Mouse (Mus musculus): ENCODE measurements around the gene Slc12a4. TPM values are rescaled to one million over a fixed set of nuclear protein-coding genes. Genes with fewer than 3 reads are reported as not detected.
A peak's percentile ranks its signal among the peaks of the same experiment; 100 is the strongest.

The Slc12a4 gene
- total RNA-seq, 2 experiments from 2014 or later: 2.0 to 7.7 TPM

- no peak for ATAC-seq (replicated peaks; ENCODE audit: poor library complexity)
Observed at GRCm38 (mm10) chr8:105935105-105935504, 30.8 kb downstream of the Slc12a4 start.

- ATAC-seq (replicated peaks; ENCODE audit: poor library complexity): no peak
Observed at GRCm38 (mm10) chr8:105933762-105934161, 32.1 kb downstream of the Slc12a4 start, which contains the start of gene Ctrl. TSS of gene Ctrl (minus strand) at chr8:105933862.

GRCm38 (mm10) chr8:105932525-105932924, 33.4 kb downstream of the Slc12a4 start:
- ATAC-seq (replicated peaks; ENCODE audit: poor library complexity): no peak

GRCm38 (mm10) chr8:105931271-105931670, 34.6 kb downstream of the Slc12a4 start:
- no peak for ATAC-seq (replicated peaks; ENCODE audit: poor library complexity)

- peak; percentile 97 for ATAC-seq (replicated peaks; ENCODE audit: poor library complexity)
Observed at GRCm38 (mm10) chr8:105930602-105931001, 35.3 kb downstream of the Slc12a4 start.

- no peak for ATAC-seq (replicated peaks; ENCODE audit: poor library complexity)
Observed at GRCm38 (mm10) chr8:105925123-105925522, 40.8 kb downstream of the Slc12a4 start.

- no peak for ATAC-seq (replicated peaks; ENCODE audit: poor library complexity)
Observed at GRCm38 (mm10) chr8:105919390-105919789, 46.5 kb downstream of the Slc12a4 start.

GRCm38 (mm10) chr8:105900941-105901616, 64.8 kb downstream of the Slc12a4 start:
- ATAC-seq (replicated peaks; ENCODE audit: poor library complexity): peak; percentile 68

GRCm38 (mm10) chr8:105900180-105900940, 65.5 kb downstream of the Slc12a4 start, which contains the start of gene Pskh1:
TSS of gene Pskh1 (plus strand) at chr8:105900441.
- ATAC-seq (replicated peaks; ENCODE audit: poor library complexity): peak; percentile 95

GRCm38 (mm10) chr8:105897801-105898480, 68.0 kb downstream of the Slc12a4 start:
- no peak for ATAC-seq (replicated peaks; ENCODE audit: poor library complexity)

Other genes starting within 250 kb of the Slc12a4 start
- gene Gfod2, start 207.4 kb downstream of the Slc12a4 start, total RNA-seq (2015): 0.74 and 1.0 TPM in 2 replicates
- gene Gfod2, start 207.4 kb downstream of the Slc12a4 start, total RNA-seq (2017): 1.4 and 4.2 TPM in 2 replicates
- gene Ranbp10, start 138.7 kb downstream of the Slc12a4 start, total RNA-seq (2015): 12.6 and 13.2 TPM in 2 replicates
- gene Ranbp10, start 138.7 kb downstream of the Slc12a4 start, total RNA-seq (2017): 7.7 and 9.2 TPM in 2 replicates
- gene Tsnaxip1, start 138.4 kb downstream of the Slc12a4 start, total RNA-seq (2015): not detected in 2 replicates
- not detected in 2 replicates for gene Tsnaxip1, start 138.4 kb downstream of the Slc12a4 start, total RNA-seq (2017)
- 18.3 and 21.2 TPM in 2 replicates for gene Cenpt, start 112.8 kb downstream of the Slc12a4 start, total RNA-seq (2015)
- 14.4 and 20.1 TPM in 2 replicates for gene Cenpt, start 112.8 kb downstream of the Slc12a4 start, total RNA-seq (2017)
- 30.9 and 32.4 TPM in 2 replicates for gene Thap11, start 111.0 kb downstream of the Slc12a4 start, total RNA-seq (2015)
- gene Thap11, start 111.0 kb downstream of the Slc12a4 start, total RNA-seq (2017): 25.1 and 28.5 TPM in 2 replicates
- 261 and 316 TPM in 2 replicates for gene Nutf2, start 105.5 kb downstream of the Slc12a4 start, total RNA-seq (2015)
- 26.3 and 49.1 TPM in 2 replicates for gene Nutf2, start 105.5 kb downstream of the Slc12a4 start, total RNA-seq (2017)
- gene Edc4, start 85.2 kb downstream of the Slc12a4 start, total RNA-seq (2015): 13.2 and 17.1 TPM in 2 replicates
- 27.6 and 33.2 TPM in 2 replicates for gene Edc4, start 85.2 kb downstream of the Slc12a4 start, total RNA-seq (2017)
- 0.57 TPM in 1 of 2 replicates, not detected in the other for gene Nrn1l, start 72.5 kb downstream of the Slc12a4 start, total RNA-seq (2015)
- not detected in 2 replicates for gene Nrn1l, start 72.5 kb downstream of the Slc12a4 start, total RNA-seq (2017)
- 13.4 and 14.8 TPM in 2 replicates for gene Pskh1, start 65.7 kb downstream of the Slc12a4 start, total RNA-seq (2015)
- gene Pskh1, start 65.7 kb downstream of the Slc12a4 start, total RNA-seq (2017): 19.9 and 20.2 TPM in 2 replicates
- 0.22 and 3.2 TPM in 2 replicates for gene Ctrl, start 32.2 kb downstream of the Slc12a4 start, total RNA-seq (2015)
- 2.2 TPM in 1 of 2 replicates, not detected in the other for gene Ctrl, start 32.2 kb downstream of the Slc12a4 start, total RNA-seq (2017)
- 127 and 155 TPM in 2 replicates for gene Psmb10, start 27.7 kb downstream of the Slc12a4 start, total RNA-seq (2015)
- 58.8 and 66.5 TPM in 2 replicates for gene Psmb10, start 27.7 kb downstream of the Slc12a4 start, total RNA-seq (2017)
- gene Lcat, start 22.7 kb downstream of the Slc12a4 start, total RNA-seq (2015): 0.83 TPM in 1 of 2 replicates, not detected in the other
- gene Lcat, start 22.7 kb downstream of the Slc12a4 start, total RNA-seq (2017): 0.12 TPM in 1 of 2 replicates, not detected in the other
- gene Dpep3, start 13.3 kb upstream of the Slc12a4 start, total RNA-seq (2015): not detected in 2 replicates
- gene Dpep3, start 13.3 kb upstream of the Slc12a4 start, total RNA-seq (2017): not detected in 2 replicates
- gene Dus2, start 25.2 kb upstream of the Slc12a4 start, total RNA-seq (2015): 7.9 and 12.0 TPM in 2 replicates
- 10.8 and 20.3 TPM in 2 replicates for gene Dus2, start 25.2 kb upstream of the Slc12a4 start, total RNA-seq (2017)
- not detected in 2 replicates for gene Dpep2nb, start 39.9 kb upstream of the Slc12a4 start, total RNA-seq (2015)
- gene Dpep2nb, start 39.9 kb upstream of the Slc12a4 start, total RNA-seq (2017): not detected in 2 replicates
- 8.6 and 12.0 TPM in 2 replicates for gene Ddx28, start 45.8 kb upstream of the Slc12a4 start, total RNA-seq (2015)
- gene Ddx28, start 45.8 kb upstream of the Slc12a4 start, total RNA-seq (2017): 18.2 and 20.8 TPM in 2 replicates
- 112 and 126 TPM in 2 replicates for gene Nfatc3, start 92.7 kb upstream of the Slc12a4 start, total RNA-seq (2015)
- gene Nfatc3, start 92.7 kb upstream of the Slc12a4 start, total RNA-seq (2017): 25.2 and 32.7 TPM in 2 replicates
- gene Esrp2, start 170.9 kb upstream of the Slc12a4 start, total RNA-seq (2015): not detected in 2 replicates
- gene Esrp2, start 170.9 kb upstream of the Slc12a4 start, total RNA-seq (2017): not detected in 2 replicates
- 18.6 and 20.1 TPM in 2 replicates for gene Pla2g15, start 184.3 kb upstream of the Slc12a4 start, total RNA-seq (2015)
- gene Pla2g15, start 184.3 kb upstream of the Slc12a4 start, total RNA-seq (2017): 16.0 and 18.8 TPM in 2 replicates
- gene Slc7a6, start 202.8 kb upstream of the Slc12a4 start, total RNA-seq (2015): 25.3 and 32.8 TPM in 2 replicates
- 20.8 and 27.6 TPM in 2 replicates for gene Slc7a6, start 202.8 kb upstream of the Slc12a4 start, total RNA-seq (2017)
- 43.4 and 54.2 TPM in 2 replicates for gene Slc7a6os, start 244.8 kb upstream of the Slc12a4 start, total RNA-seq (2015)
- 39.5 and 47.7 TPM in 2 replicates for gene Slc7a6os, start 244.8 kb upstream of the Slc12a4 start, total RNA-seq (2017)
- gene Prmt7, start 244.8 kb upstream of the Slc12a4 start, total RNA-seq (2015): 14.6 and 16.2 TPM in 2 replicates
- gene Prmt7, start 244.8 kb upstream of the Slc12a4 start, total RNA-seq (2017): 41.0 and 45.8 TPM in 2 replicates

Data from megakaryocyte progenitor cell, adult 5-6 weeks (primary cell).